Mouse (Mus musculus): ENCODE measurements around the gene Pnrc2. TPM values are rescaled to one million over a fixed set of nuclear protein-coding genes. Genes with fewer than 3 reads are reported as not detected.

Gene Pnrc2
- total and polyA plus RNA-seq, 3 experiments = 48.0 to 76.3 (median 49.8) TPM

DNA sequence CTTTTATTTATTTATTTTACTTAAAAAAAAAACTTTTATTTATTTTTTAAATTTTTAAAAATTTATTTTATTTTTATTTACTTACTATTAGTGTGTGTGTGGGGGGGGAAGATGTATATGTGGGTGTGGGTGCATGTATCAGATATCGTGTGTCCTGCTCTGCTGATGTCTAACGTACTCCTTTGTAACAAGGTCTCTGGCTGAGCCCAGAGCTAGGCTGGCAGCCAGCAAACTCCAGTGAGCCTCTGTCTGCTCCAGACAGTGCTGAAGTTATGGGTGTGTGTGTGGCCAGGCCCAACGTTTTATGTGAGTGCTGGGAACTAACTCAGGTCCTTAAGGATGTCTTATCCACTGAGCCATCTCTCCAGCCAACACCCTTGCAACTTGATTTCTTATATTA is 38.5 kb upstream of the Pnrc2 start (continued):
- TF ChIP-seq GATA1 (IDR thresholded peaks at IDR 0.05; ENCODE audit: low read depth, low read length) (peak; percentile 25; the same call in 1 of the 2 replicates), BHLHE40 (IDR thresholded peaks at IDR 0.05; ENCODE audit: borderline replicate concordance, low read depth, low read length) (no peak), POLR2AphosphoS5 (IDR thresholded peaks at IDR 0.05; ENCODE audit: borderline replicate concordance, low read depth, low read length) (no peak)

DNA sequence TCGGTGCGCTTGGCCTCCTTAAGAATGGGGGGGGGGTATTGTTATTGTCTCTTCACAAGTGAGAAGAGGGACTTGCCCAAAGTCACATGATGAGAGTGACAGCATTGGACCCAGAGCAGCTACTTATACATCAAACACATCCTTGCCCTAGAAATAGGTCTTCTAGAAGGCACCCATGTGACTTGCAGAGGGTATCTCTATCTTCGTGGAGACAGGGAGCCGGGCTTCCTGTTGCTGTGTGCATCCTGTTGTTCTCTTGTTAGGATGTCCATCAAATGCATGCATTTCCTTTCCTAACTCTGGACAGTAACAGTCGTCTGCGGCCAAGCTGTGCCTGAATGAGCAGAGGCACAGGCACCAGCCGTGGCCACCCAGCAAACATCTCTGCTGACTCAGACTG is 37.9 kb upstream of the Pnrc2 start:
- Histone ChIP-seq H3K27me3 (ENCODE audit: control insufficient read depth in 1 of 2, insufficient read depth in 2 of 2, low read length in 2 of 2) (no peaks in the 10 kb centered on the region), H3K36me3 (ENCODE audit: control insufficient read depth in 1 of 2, insufficient read depth in 2 of 2, low read length in 2 of 2) (peaks cover 0 to 45% of the 10 kb centered on the region in 2 experiments; a peak in 2 of 4 replicates), H3K9me3 (replicated peaks; ENCODE audit: insufficient read depth, low read length) (no peaks in the 10 kb centered on the region), H3K4me1 (ENCODE audit: control insufficient read depth in 1 of 2, insufficient read depth in 2 of 2, low read length in 2 of 2) (peaks cover 34 to 45% of the 10 kb centered on the region in 2 experiments), H3K4me3 (ENCODE audit: control insufficient read depth in 1 of 2, insufficient read depth in 1 of 2, low read depth in 2 of 2, low read length in 2 of 2) (no peak overlapping the region), H3K9ac (ENCODE audit: control insufficient read depth, low read depth, low read length, poor library complexity, severe bottlenecking) (peak overlapping the region; percentile 42), H3K79me2 (ENCODE audit: control insufficient read depth, insufficient read depth, low read length, poor library complexity) (peaks cover 2% of the 10 kb centered on the region; the same call in 1 of the 2 replicates), H3K27ac (ENCODE audit: control insufficient read depth, low read depth, low read length) (peak overlapping the region; percentile 82)
- TF ChIP-seq USF1 (IDR thresholded peaks at IDR 0.05; ENCODE audit: low read depth, low read length) (peak; percentile 73), SIN3A (IDR thresholded peaks at IDR 0.05; ENCODE audit: low read length) (0 out of 2 replicates have a peak, but pooled peaks have one; percentile 24), TAL1 (IDR thresholded peaks at IDR 0.05; ENCODE audit: low read length) (0 out of 2 replicates have a peak, but pooled peaks have one; percentile 5), UBTF (IDR thresholded peaks at IDR 0.05; ENCODE audit: borderline replicate concordance, insufficient read depth, low read depth, low read length) (no peak)
- peak; percentile 54 for DNase-seq (ENCODE audit: low read depth, low spot score)

DNA sequence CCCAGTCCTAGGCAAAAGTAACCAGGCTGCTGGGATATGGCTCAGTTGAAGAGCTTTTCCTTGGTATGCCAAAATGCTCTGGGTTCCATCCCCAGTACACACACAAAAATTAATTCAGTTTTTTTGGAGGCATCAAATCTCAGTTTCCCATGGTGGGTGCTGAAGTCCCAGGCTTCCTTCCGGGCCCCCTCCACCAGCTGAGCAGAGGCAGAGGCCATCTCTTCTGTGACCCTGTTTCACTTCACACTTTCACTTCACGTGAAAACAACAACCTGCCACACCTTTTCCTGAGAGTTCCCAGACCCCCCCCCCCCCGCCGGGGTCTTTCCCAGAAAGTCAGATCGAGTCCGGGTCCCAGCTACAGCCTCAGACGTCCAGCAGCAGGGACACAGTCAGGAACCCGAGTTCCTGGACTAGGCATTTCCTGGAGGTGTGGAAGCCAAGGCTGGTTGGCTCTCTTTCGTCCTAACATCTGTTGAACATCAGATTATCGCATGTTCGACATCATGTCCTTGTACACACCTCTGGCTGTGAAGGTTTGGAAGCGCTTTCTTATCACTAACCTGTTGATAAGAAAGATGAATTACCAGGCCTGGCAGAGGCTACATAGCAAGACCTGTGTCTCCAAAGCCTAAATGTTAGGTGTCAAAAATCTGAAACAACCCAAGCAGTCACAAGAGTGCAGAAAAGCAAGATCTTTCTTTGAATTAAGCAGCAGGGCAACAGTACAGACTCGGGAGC is 35.8 kb upstream of the Pnrc2 start:
- Histone ChIP-seq H3K27me3 (ENCODE audit: control insufficient read depth in 1 of 2, insufficient read depth in 2 of 2, low read length in 2 of 2) (no peaks in the 10 kb centered on the region), H3K79me2 (ENCODE audit: control insufficient read depth, insufficient read depth, low read length, poor library complexity) (peaks cover 2% of the 10 kb centered on the region; the same call in 1 of the 2 replicates), H3K9me3 (replicated peaks; ENCODE audit: insufficient read depth, low read length) (no peaks in the 10 kb centered on the region), H3K36me3 (ENCODE audit: control insufficient read depth in 1 of 2, insufficient read depth in 2 of 2, low read length in 2 of 2) (peaks cover 0 to 47% of the 10 kb centered on the region in 2 experiments; a peak in 2 of 4 replicates), H3K27ac (ENCODE audit: control insufficient read depth, low read depth, low read length) (peak overlapping the region; percentile 13; the same call in 1 of the 2 replicates), H3K9ac (ENCODE audit: control insufficient read depth, low read depth, low read length, poor library complexity, severe bottlenecking) (no peak overlapping the region), H3K4me1 (ENCODE audit: control insufficient read depth in 1 of 2, insufficient read depth in 2 of 2, low read length in 2 of 2) (peaks cover 44 to 50% of the 10 kb centered on the region in 2 experiments), H3K4me3 (ENCODE audit: control insufficient read depth in 1 of 2, insufficient read depth in 1 of 2, low read depth in 2 of 2, low read length in 2 of 2) (no peak overlapping the region)
- no peak for TF ChIP-seq CTCF (IDR thresholded peaks at IDR 0.05 in 2 of 3, conservative IDR thresholded peaks at IDR 0.05 in 1 of 3; ENCODE audit: control insufficient read depth in 1 of 3, insufficient read depth in 1 of 3, low read depth in 2 of 3, low read length in 3 of 3, poor library complexity in 1 of 3, severe bottlenecking in 1 of 3)
- 0 out of 4 replicates have a peak, but pooled peaks of 1 of the 2 experiments have one; percentile 13 for TF ChIP-seq EP300 (IDR thresholded peaks at IDR 0.05; ENCODE audit: low read depth in 1 of 2, low read length in 2 of 2)
- peak; percentile 61 for TF ChIP-seq ETS1 (IDR thresholded peaks at IDR 0.05; ENCODE audit: low read depth, low read length)
- 0 out of 2 replicates have a peak, but pooled peaks have one; percentile 8 for TF ChIP-seq RCOR1 (IDR thresholded peaks at IDR 0.05; ENCODE audit: low read depth, low read length)
- TF ChIP-seq POLR2A (IDR thresholded peaks at IDR 0.05; ENCODE audit: control insufficient read depth in 1 of 2, insufficient read depth in 1 of 2, low read depth in 1 of 2, low read length in 2 of 2, poor library complexity in 1 of 2) = no peak
- 0 out of 2 replicates have a peak, but pooled peaks have one; percentile 8 for TF ChIP-seq TCF12 (IDR thresholded peaks at IDR 0.05; ENCODE audit: low read depth, low read length)
- no peak for TF ChIP-seq ZMIZ1 (IDR thresholded peaks at IDR 0.05; ENCODE audit: low read depth, low read length)
- TF ChIP-seq GATA1 (IDR thresholded peaks at IDR 0.05; ENCODE audit: low read depth, low read length) = peak; percentile 67
- DNase-seq (ENCODE audit: low read depth, low spot score) = no peak

Measured in MEL (cell line).